Mouse (Mus musculus): ENCODE measurements around the gene Sema6d.

The Sema6d gene

DNA sequence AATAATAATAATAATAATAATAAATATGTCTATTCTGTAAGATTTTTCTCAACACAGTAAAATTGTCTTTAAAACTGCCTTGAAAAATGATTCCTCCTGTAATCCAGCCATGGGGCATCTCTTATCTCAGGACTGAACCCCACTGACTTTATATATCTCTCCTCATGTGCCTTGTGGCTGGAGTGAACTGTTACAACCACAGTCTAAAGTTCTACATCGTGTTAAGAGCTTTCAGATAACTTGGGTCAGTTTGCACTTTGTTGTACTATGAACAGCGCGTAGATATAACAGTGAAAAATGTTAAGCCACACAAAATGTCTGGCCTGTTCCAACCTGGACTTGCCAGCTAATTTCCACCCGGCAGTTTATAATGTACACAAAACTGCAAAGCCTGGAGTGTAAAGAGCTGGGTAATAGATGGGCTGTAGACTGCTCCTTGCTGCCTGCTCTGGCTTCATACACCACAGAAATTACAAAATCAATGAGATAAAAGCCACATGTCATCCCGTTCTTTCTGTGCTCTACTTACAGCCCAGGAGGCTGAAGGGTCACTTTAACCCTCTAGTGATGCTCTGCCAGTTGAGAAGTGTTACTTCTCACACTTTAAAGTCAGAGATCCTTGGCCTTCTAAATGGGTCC, 467.2 kb downstream of the Sema6d start:
- no peak for DNase-seq (ENCODE audit: low read depth)

- no peak for DNase-seq (ENCODE audit: low read depth)
Measured at GRCm38 (mm10) chr2:124558021-124558420, 468.3 kb downstream of the Sema6d start.

- DNase-seq (ENCODE audit: low read depth) = no peak
Measured at GRCm38 (mm10) chr2:124561668-124562067, 471.9 kb downstream of the Sema6d start.

DNA sequence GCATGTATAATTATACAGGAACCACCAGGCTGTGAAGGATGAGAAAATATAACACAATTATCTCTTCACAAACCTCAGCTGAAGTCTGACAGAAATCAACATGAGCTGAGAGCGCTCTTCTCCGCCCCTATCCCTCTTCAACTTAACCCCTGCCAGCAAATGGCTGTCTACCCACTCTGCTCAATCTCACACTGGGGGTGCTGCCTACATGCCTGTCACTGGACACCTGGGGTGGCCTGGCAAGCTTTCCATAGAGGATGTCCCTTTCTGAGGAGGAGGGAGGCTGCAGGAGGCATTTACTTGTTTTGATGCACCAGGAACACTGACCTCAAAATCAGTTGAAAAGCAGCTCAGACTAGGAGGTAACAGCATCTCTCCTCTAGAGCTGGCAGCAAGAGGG, 472.3 kb downstream of the Sema6d start:
- DNase-seq (ENCODE audit: low read depth) = no peak

DNA sequence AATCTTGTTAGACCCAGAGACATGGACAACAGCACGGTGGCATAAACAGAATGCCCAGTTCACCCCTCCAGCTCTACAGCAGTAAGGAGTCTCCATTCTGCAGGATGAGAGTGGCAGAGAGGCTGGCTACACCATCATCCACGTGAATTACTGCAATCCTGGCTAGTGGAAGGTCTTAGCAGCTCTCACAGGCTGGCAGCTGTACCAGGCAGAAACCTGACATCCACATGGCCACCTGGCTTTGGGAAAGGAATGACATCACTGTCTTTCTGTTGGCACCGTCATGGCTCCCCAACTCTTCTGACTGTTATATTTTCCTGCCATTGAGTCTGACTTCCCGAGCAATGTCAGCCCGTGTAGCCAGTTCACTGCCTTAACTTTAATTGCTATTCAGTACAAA, 474.0 kb downstream of the Sema6d start:
- DNase-seq (ENCODE audit: low read depth) = no peak

- no peak for DNase-seq (ENCODE audit: low read depth)
Measured at GRCm38 (mm10) chr2:124573734-124574133, 484.0 kb downstream of the Sema6d start.

DNA sequence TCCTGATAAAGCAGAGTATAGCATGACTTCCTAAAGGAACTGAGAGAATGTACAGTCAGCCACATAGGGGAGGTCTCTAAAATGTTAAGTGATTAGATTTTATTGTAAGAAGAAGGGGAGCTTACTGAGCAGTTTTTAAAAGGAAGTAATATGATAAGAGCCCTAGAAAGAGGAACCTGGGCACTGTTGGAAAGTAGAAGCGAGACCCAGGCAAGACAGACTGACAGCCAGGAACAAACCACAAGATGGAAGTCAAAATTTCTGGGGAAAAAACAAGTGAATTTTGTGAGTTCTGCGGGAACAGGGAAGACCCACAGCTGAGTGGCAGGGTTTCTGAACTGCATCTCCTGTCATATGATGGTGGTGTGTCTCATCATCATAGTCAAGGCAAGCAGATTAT, 486.3 kb downstream of the Sema6d start:
- no peak for DNase-seq (ENCODE audit: low read depth)

GRCm38 (mm10) chr2:124583561-124583960, 493.8 kb downstream of the Sema6d start:
- no peak for DNase-seq (ENCODE audit: low read depth)

GRCm38 (mm10) chr2:124592750-124593149, 503.0 kb downstream of the Sema6d start:
- DNase-seq (ENCODE audit: low read depth) = no peak

GRCm38 (mm10) chr2:124599014-124599413, 509.2 kb downstream of the Sema6d start:
- no peak for DNase-seq (ENCODE audit: low read depth)

DNA sequence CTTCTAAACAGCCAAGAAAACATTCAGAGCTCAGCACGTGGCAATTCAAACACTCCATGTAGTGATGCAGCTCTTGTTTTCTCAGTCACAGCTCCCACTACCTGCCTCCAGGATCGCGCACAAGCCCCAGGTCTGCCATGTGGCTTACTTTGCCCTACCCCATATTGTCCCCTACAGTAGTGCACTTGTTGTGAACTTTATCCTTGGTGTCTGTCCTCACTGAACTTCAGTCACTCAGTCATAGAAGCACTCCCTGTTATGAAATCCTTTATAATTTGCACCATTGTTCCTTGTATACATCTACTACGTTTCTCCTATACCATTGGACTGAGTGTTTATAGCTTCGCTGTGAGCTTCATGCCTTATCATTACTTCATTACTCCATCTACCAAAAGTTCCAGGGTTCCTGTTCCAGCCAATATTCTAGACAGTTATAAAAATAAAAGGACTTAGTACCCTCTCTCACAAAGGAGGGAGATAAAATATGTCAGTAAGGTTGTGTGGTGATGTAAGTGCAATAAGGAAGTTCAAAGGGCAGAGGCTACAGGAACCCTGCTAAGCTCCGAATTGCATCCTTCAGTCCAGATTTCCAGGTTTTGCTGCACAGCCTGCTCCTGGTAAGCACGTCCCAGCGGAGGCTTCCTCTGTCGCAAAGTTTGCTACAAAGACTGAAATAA, 512.1 kb downstream of the Sema6d start:
- no peak for DNase-seq (ENCODE audit: low read depth)

GRCm38 (mm10) chr2:124602379-124602913, 512.7 kb downstream of the Sema6d start:
- DNase-seq (ENCODE audit: low read depth) = no peak

DNA sequence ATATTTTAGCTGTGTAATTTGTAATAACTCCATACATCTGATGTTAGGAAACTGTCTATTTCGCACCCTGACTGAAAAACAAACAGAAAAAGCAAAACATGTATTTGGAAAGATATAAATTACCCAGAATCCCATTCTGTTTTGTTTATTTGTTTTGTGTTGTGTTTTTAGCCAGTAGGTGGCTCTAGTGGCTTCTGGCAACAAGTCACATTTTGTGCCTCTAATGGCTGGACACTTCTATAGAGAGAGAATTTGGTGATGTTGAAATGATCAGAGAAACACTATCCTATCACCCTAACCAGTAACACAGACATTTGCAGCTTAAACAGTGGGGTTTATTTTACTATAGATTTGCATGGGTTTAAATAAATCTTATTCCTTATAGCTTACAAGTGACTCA, 515.6 kb downstream of the Sema6d start:
- DNase-seq (ENCODE audit: low read depth) = no peak

DNA sequence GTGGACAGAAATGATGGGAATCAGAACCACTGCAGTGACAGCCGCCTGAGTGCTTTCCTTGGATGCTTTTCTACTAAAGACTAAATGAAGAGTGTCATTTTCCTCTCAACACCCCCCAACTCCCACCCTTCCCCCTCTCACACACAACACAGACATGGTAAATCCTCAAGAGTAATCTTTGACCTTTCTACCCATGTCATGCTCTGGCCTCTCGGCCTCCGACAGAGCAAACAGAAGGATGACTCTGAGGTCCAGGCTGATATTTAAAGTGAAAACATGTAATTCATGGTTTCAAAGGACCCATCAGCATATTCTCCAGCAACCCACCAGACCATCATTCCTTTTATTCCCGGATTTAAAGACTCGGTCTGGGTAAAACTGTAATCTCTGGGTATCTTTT, 518.2 kb downstream of the Sema6d start:
- no peak for DNase-seq (ENCODE audit: low read depth)

DNA sequence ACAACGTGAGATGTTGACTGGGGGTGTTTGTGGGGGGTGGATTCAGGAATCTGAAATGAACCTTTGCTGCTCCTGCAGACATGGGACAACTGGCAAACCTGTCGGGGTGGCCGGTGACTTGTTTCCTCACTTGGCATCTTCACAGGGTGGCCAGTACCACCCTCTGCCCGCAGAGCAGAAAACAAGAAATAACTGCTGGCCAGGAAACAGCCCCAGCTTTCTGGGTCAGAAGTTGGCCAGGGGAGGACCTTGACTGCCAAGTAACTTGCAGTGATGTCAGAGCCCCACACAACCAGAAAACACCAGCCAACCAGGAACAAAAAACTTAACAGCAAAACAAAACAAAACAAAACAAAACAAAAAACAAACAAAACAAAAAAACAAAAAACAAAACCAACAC, 518.8 kb downstream of the Sema6d start:
- no peak for DNase-seq (ENCODE audit: low read depth)

- no peak for DNase-seq (ENCODE audit: low read depth)
Measured at GRCm38 (mm10) chr2:124609014-124609413, 519.2 kb downstream of the Sema6d start.

- DNase-seq (ENCODE audit: low read depth) = peak; percentile 33
Measured at GRCm38 (mm10) chr2:124609711-124610585, 520.2 kb downstream of the Sema6d start.

GRCm38 (mm10) chr2:124610586-124611105, 520.9 kb downstream of the Sema6d start:
- DNase-seq (ENCODE audit: low read depth) = no peak

DNA sequence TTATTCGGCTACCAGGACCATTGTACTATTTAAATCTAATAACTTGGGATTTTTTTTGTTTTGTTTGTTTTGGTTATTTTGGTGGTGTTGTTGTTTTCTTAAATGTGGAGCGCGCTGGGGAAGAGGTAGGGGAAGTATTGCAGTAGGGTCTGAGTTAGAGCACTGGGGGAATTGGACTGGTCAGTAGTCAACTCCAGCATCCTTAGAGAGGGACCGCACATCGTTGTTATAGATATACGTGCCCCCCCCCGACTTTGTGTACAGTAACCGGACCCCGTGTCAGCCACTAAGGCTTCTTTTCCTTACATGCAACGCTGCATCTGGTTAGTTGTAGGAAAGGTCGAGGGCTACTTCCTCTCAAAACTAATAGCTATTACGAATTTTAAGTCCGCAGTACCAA, 521.5 kb downstream of the Sema6d start:
- DNase-seq (ENCODE audit: low read depth) = no peak

- DNase-seq (ENCODE audit: low read depth) = no peak
Measured at GRCm38 (mm10) chr2:124612276-124612675, 522.5 kb downstream of the Sema6d start.

- DNase-seq (ENCODE audit: low read depth) = no peak
Measured at GRCm38 (mm10) chr2:124612727-124613510, 523.1 kb downstream of the Sema6d start.
